Mouse (Mus musculus) cortical plate, adult 2 months (tissue): ENCODE data around the gene Hnrnpa0. TPM values are rescaled to one million over a fixed set of nuclear protein-coding genes. Genes with fewer than 3 reads are reported as not detected.

Experiments
- H3K27ac ChIP-seq: fragments of 200-500 bp; 2 replicates; pipeline ENCODE4 v1.5.1; 2012; ENCODE audit warnings: low read length, control low read depth, inconsistent platforms; ENCODE audit not compliant: insufficient read depth
- H3K4me1 ChIP-seq: fragments of 200-500 bp; 2 replicates; pipeline ENCODE4 v1.6.1; 2011; ENCODE audit warnings: low read length; ENCODE audit not compliant: control insufficient read depth, insufficient read depth
- H3K4me3 ChIP-seq: fragments of 200-500 bp; 2 replicates; pipeline ENCODE4 v1.5.1; 2011; ENCODE audit warnings: mild to moderate bottlenecking, low read length, control low read depth; ENCODE audit not compliant: insufficient read depth
- CTCF ChIP-seq: fragments of 200-500 bp; IDR thresholded peaks from 2 replicates; pipeline ENCODE4 v1.5.1; 2011; ENCODE audit warnings: mild to moderate bottlenecking, control low read depth, low read length; ENCODE audit not compliant: insufficient read depth; ENCODE audit errors: extremely low read depth
- POLR2A ChIP-seq: fragments of 200-500 bp; IDR thresholded peaks from 2 replicates; pipeline ENCODE4 v1.6.1; 2011; ENCODE audit warnings: mild to moderate bottlenecking, low read length, control low read depth; ENCODE audit not compliant: insufficient read depth; ENCODE audit errors: extremely low read depth
- polyA plus RNA-seq: library from polyadenylated mRNA; depleted of rRNA; stranded (reverse); fragments of >200 nt; gene quantifications from 2 replicates; pipeline ENCODE4 v1.2.3, GENCODE M21; 2012; rRNA removed

Gene Hnrnpa0
- polyA plus RNA-seq, 1 experiment: 78.4 TPM

DNA sequence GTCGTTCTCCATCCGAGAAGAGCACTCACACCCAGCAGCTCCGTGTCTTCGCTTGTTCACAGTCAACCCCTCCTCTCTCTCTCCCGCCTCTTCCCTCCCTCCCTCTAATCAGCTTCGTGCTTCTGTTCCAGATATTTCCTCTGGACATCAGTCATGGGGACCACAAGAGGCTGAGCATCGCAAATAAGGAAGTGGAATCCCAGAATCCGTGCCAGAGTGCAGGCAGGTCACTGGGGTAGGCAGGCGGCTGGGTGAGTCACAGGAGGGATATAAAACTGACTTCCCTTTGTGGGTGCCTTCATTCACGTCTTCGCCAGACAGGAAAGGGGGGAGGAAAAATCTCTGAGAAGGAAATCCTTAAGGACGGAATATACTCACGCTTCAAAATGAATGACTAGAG, 13.1 kb downstream of the Hnrnpa0 start:
- TF ChIP-seq POLR2A (no peak), CTCF (no peak)
- no peak overlapping the region for H3K27ac ChIP-seq
- no peak overlapping the region for H3K4me3 ChIP-seq

DNA sequence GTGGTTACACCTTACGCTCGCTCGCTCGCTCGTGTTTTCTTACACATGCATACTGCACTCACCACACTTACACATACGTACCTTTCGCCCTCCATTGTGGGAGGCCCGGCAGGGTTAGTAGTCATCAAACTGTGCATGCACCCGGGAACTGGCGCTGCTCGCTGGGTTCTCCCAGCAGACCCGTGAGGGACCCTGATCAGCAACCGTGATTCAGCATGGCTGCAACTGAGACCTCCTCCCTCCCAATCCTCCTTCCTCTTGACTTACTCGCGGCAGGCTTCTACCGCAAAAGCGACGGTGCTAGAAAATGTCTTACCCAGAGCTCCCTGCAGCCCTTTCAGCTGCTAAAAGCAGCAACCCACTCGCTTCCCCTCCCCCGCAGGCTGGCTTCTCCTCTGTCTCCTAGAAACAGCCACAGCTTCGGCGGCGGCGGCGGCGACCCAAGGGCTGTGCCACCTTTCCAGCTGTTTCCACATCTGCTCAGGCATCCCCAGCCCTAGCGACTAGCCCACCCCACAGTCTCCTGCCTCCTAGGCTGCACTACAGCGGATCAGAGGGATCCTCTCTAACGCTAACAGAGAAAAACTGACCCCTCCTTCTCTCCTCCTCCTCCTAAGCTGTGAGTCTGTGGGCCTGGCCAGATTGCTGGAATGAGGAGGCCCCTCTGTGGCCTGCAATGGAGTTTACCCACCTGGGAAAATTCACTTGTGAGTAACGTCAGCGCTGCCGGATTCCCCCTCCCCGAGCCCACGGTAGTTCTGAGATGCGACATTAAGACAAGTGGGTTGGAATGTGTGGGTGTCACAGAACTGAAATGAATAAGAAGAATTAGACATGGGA, 15.1 kb downstream of the Hnrnpa0 start, which contains the start of gene Klhl3:
Klhl3 (minus strand) TSS at position 532 of the 840 bp plus-strand sequence.
- Histone ChIP-seq H3K27ac (peak within 1 kb of the TSS; percentile 87), H3K4me3 (peak within 1 kb of the TSS; percentile 94), H3K4me1 (peaks cover 2% of the 10 kb centered on the region; the same call in 1 of the 2 replicates)
- TF ChIP-seq POLR2A (peak; percentile 67), CTCF (peak; percentile 16; the same call in 1 of the 2 replicates)

More for the DNA sequence above, 13.1 kb downstream of the Hnrnpa0 start:
- peaks cover 2% of the 10 kb centered on the region; the same call in 1 of the 2 replicates for H3K4me1 ChIP-seq

DNA sequence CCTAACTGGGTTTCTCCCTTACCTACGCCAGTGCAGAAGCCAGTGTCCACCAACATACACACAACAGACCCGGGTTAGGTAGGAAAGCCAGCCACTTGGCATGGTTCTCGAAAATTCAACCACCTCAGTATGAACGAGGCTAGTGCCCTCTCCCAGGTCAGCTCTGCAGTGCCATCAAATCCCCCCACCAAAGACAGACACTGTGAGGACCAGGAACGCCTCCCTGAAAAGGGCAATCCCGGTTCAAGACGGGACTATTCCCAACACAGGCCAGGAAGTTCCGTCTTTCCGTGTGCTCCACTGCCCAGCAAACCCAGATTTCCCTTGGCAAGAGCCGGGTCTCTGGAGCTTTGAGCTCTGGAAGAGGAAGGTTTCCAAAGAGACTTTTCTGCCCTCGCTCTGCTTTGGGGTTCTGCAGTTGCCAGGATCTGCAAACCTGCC, 15.7 kb downstream of the Hnrnpa0 start:
- H3K27ac ChIP-seq: peak overlapping the region; percentile 87
- peak overlapping the region; percentile 94 for H3K4me3 ChIP-seq
- H3K4me1 ChIP-seq: peaks cover 2% of the 10 kb centered on the region; the same call in 1 of the 2 replicates
- no peak for TF ChIP-seq CTCF

DNA sequence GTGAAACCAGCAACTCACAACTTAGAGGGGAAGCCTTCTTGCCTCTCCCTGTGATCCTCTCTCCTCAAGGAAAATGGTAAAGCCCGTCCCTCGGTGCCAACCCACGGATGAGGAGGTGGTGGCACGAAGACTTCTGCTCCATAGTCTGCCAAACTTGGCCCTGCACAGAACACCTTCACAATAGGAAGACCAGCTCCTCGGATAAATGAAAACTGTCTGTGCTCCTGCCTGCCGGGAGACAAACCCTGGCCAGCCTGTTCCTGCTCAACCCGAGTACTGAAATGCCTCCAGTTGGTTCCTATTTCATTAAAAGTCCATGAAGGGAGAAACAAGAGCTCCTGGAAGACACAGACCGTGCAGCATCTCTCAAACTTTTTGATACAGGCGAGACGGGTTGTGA, 16.2 kb downstream of the Hnrnpa0 start:
- Histone ChIP-seq H3K4me3 (peak overlapping the region; percentile 94), H3K27ac (peak overlapping the region; percentile 87; the same call in 1 of the 2 replicates), H3K4me1 (peaks cover 2% of the 10 kb centered on the region; the same call in 1 of the 2 replicates)
- TF ChIP-seq POLR2A (no peak), CTCF (no peak)

DNA sequence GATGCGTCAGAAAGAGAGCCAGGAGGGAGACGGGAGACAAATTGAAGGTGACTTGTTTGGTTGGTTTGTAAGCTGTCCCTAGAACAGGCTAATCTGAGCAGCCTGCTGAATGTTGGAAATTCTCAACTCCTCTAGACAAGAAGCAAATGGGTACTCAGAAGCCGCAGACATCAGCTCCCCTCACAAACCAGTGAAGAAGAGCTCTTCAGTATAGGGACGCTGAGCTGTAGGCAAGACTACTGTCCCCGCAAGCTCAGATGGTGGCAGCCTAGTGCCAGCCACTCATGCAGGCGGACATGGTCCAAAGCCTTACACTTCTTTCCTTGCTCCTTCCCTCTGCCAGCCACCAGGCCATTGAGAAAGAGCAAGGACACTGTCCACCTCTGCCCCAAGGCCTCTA, 17.1 kb downstream of the Hnrnpa0 start:
- Histone ChIP-seq H3K4me3 (peak overlapping the region; percentile 94), H3K4me1 (peaks cover 2% of the 10 kb centered on the region; the same call in 1 of the 2 replicates), H3K27ac (no peak overlapping the region)
- TF ChIP-seq POLR2A: peak; percentile 46
- no peak for TF ChIP-seq CTCF

DNA sequence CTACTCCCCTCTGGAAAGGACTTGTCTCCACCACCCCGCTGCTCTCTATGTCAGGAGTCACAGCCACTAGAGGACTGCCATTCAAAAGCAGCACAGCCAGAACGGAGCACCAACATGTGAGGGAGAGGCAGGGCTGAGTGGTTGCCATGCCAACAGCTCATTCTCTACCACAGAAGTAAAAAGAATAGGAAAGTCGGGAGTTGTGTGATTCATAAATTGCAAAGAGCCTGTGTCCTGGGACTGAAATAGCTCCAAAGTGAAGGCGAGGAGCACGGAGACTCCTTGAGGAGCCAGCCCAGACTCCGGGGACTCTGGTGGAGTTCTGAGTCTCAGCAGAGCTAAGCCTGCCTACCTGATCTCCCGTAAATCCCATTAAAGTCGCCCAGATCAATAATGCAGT, 37.7 kb downstream of the Hnrnpa0 start:
- H3K4me3 ChIP-seq: no peak overlapping the region
- TF ChIP-seq CTCF: no peak
- peaks cover 7% of the 10 kb centered on the region for H3K4me1 ChIP-seq
- H3K27ac ChIP-seq: no peak overlapping the region

DNA sequence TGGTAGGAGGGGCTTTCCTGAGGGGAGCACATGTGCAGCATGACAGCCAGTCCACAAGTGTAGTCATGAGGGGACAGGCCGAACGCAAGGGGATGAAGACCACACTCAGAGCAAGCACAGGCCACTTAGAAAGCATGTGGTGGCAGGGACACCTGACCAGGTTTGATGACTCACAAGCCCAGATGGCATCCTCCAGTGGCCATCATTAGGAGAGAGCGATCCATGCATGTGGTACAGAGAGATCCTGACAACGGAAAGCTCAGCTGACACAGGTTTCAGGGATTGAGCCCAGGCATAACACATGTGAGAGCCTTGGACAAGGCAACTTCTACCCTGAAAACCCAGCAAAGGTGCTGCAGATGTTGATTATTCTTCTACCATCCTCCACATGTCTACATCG, 44.0 kb downstream of the Hnrnpa0 start:
- Histone ChIP-seq H3K4me1 (no peaks in the 10 kb centered on the region; the same call in 1 of the 2 replicates), H3K4me3 (no peak overlapping the region), H3K27ac (no peak overlapping the region)
- TF ChIP-seq CTCF (no peak), POLR2A (no peak)

DNA sequence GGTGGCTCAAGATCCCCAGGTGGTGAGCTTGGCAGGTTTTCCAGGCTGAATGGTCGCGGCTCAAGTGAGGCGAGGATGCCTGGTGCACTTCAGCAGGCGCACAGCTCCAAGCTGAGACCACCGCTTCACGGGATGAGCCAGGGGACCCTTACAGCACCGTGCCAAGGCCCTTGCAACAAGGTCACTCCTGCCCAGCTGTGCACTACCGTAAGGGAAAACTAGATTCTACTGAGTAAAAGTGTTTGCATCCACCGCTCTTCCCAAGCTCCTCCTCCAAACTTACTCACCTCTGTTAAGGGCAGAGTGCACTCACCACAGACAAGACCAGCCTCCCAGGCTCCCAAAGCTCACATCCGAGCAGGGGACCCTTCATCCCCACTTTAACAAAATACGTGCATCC, 44.8 kb downstream of the Hnrnpa0 start:
- H3K4me1 ChIP-seq: no peaks in the 10 kb centered on the region
- TF ChIP-seq POLR2A (no peak), CTCF (no peak)
- no peak overlapping the region for H3K4me3 ChIP-seq
- no peak overlapping the region for H3K27ac ChIP-seq

DNA sequence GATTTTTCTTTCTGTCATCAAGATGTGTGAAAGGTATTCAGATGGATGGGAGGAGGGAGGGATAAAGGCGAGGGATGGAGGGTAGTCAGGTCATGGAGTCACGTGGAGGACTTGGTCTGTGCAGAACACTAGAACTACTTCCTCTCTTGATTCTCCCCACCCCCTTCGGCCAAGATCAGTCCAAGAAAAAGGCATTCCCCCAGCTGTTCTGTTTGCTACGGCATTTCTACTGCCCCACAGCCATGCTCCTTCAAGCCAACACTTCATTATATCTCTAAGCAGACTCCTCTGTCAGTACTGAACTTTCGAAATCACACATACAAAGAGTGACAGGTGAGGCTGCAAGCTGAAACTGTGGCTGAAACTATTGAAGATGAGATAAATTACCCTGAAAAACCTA, 45.3 kb downstream of the Hnrnpa0 start:
- TF ChIP-seq POLR2A (no peak), CTCF (no peak)
- H3K27ac ChIP-seq: no peak overlapping the region
- no peak overlapping the region for H3K4me3 ChIP-seq
- H3K4me1 ChIP-seq: no peaks in the 10 kb centered on the region

DNA sequence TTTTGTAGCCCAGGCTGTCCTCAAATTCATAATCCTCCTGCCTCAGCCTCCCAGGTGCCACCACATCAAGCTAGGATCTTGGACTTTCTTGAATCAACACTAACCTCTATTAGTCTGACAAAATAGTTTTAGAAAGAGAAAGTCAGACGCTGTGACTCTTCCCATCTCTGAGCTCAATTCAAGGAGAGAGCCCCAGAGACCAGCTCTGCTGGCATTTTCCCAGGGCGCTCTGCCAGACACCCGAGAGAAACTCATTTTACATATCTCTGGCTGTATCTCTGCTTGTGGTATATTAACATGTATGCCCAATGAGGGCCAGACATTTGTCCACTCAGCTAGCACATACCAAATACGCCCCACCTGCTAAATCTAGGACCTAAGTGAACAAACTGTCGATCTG, 50.0 kb downstream of the Hnrnpa0 start:
- TF ChIP-seq CTCF (no peak), POLR2A (no peak)
- Histone ChIP-seq H3K27ac (no peak overlapping the region), H3K4me1 (peaks cover 6% of the 10 kb centered on the region), H3K4me3 (no peak overlapping the region)

Other genes with a start within 250 kb of the Hnrnpa0 start
- 124 and 125 TPM in 2 replicates for gene Spock1, start 220.2 kb downstream of the Hnrnpa0 start, polyA plus RNA-seq
- gene Klhl3, start 15.0 kb downstream of the Hnrnpa0 start, polyA plus RNA-seq: 24.8 and 28.1 TPM in 2 replicates
- gene Idnk, start 29.1 kb upstream of the Hnrnpa0 start, polyA plus RNA-seq: 24.1 and 24.2 TPM in 2 replicates
- gene Ubqln1, start 87.1 kb upstream of the Hnrnpa0 start, polyA plus RNA-seq: 112 and 119 TPM in 2 replicates
- 21.2 and 21.5 TPM in 2 replicates for gene Gkap1, start 147.1 kb upstream of the Hnrnpa0 start, polyA plus RNA-seq
- 1.5 and 1.6 TPM in 2 replicates for gene Kif27, start 230.6 kb upstream of the Hnrnpa0 start, polyA plus RNA-seq